Comparison of ENCODE assay signal across 13 mouse cellular contexts in the genomic region with DNA sequence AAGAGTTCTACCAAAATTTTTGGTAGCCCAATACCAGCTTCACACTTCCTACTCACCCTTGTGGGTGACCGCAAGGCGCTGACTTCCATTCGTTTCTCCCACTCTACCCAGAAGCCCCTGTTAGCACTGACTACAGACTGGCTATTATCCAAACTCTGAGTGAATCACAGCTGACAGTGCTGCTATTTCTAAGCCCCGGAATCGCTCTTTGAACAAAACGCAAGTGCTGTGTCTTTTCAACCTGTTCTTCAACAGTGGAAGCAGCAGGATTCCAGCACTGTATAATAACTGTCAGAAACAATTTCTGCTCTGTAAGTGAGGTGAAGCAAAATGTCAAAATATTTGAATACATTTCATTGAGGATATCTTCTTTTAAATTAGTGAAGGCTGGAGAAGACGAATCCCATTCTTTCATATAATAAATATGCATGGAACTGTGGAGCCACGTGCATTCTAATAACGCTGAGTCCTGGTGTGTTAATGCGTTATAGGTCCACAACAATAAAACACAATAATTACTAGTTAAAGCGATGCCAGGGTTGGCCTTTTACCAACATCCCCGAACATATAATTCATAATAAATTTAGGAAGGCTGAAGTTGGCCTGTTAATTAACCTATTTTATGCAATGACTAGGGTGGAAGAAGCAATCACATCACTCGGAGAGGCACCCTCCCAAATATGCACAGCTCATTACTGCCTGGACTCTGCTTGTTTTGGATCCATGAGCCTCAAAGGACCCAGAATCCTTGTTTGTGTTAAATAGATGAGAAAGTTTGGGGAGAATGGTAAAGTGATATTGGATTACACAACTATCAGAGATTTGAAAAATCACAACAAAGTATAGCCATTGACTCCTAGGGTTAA.
DNase-seq lines count a peak whose midpoint lies in the region; ATAC-seq lines count a peak whose summit lies in the region.
"Had no signal": no experiment of that assay in that cellular context is flagged by ENCODE, and none has a peak within 500 bp of the region (broad histone marks: within the 10 kb centered on the region; RNA-seq: fewer than 3 reads in every experiment).

No protein-coding gene starts in this region.

- DNase-seq in neural tube, embryonic 10.5 days (ENCODE audit: extremely low spot score, low spot score): no peak
- peak; percentile 4 to 5 for DNase-seq in frontal cortex, postnatal 10 days (ENCODE audit: low spot score in 2 of 2)
- peak; percentile 32 to 46 for DNase-seq in layer of hippocampus, postnatal 36 days
- peak; percentile 31 for DNase-seq in right cerebral cortex, postnatal 25 days
- no peak for DNase-seq in urinary bladder, postnatal 36 days (ENCODE audit: low spot score in 2 of 2)
- DNase-seq in embryo, embryonic 10.5 days (ENCODE audit: low spot score): no peak
- DNase-seq: cerebellum, postnatal 25 days; lung, postnatal 10 days had no signal

- no peaks in the 10 kb centered on the region for H3K9me3 ChIP-seq in neural tube, embryonic 15.5 days (replicated peaks)
- H3K9me3 ChIP-seq: kidney, embryonic 15.5 days; limb, embryonic 15.5 days had no signal

- no peak overlapping the region for H3K4me2 ChIP-seq in neural tube, embryonic 15.5 days
- H3K4me2 ChIP-seq: kidney, embryonic 15.5 days; limb, embryonic 15.5 days had no signal

- no peaks in the 10 kb centered on the region for H3K27me3 ChIP-seq in neural tube, embryonic 15.5 days (replicated peaks)
- H3K27me3 ChIP-seq: kidney, embryonic 15.5 days; limb, embryonic 15.5 days had no signal

- H3K4me3 ChIP-seq in neural tube, embryonic 15.5 days (replicated peaks): no peak overlapping the region
- H3K4me3 ChIP-seq: kidney, embryonic 15.5 days; limb, embryonic 15.5 days had no signal

- no peak overlapping the region for H3K9ac ChIP-seq in neural tube, embryonic 15.5 days (replicated peaks)
- H3K9ac ChIP-seq: kidney, embryonic 15.5 days; limb, embryonic 15.5 days had no signal

- H3K4me1 ChIP-seq in neural tube, embryonic 15.5 days: no peaks in the 10 kb centered on the region
- H3K4me1 ChIP-seq: kidney, embryonic 15.5 days; limb, embryonic 15.5 days had no signal

- ATAC-seq in neural tube, embryonic 15.5 days (ENCODE audit: low FRiP score): peak; percentile 50; the same call in 1 of the 2 replicates
- no peak for ATAC-seq in activated CD4-positive, CD25-positive, alpha-beta regulatory T cell, adult 4 months

- 44% methylated on average over 13 of the region's 13 CpGs for WGBS in neural tube, embryonic 15.5 days

- H3K27ac ChIP-seq in neural tube, embryonic 15.5 days (replicated peaks): no peak overlapping the region
- H3K27ac ChIP-seq: kidney, embryonic 15.5 days; limb, embryonic 15.5 days; stomach, postnatal 0 days had no signal

- no peaks in the 10 kb centered on the region for H3K36me3 ChIP-seq in neural tube, embryonic 15.5 days
- H3K36me3 ChIP-seq: kidney, embryonic 15.5 days; limb, embryonic 15.5 days had no signal

Comparison
In these comparisons a context has a peak if more than half of its experiments do, and no peak if none do; other contexts are left out.
1. DNase-seq: peak in frontal cortex, postnatal 10 days (2 of 2), layer of hippocampus, postnatal 36 days (2 of 2) and right cerebral cortex, postnatal 25 days (single experiment); none in neural tube, embryonic 10.5 days (single experiment), urinary bladder, postnatal 36 days (0 of 2) and embryo, embryonic 10.5 days (single experiment).